Mouse (Mus musculus) MEL (cell line): ENCODE measurements around the gene Diaph3. TPM values are rescaled to one million over a fixed set of nuclear protein-coding genes. Genes with fewer than 3 reads are reported as not detected.
A peak's percentile ranks its signal among the peaks of the same experiment; 100 is the strongest.

Source experiments
- DNase-seq: peaks from one replicate; pipeline ENCODE4 v3.0.0; 2011; ENCODE audit warnings: low read depth, low spot score
- H3K27ac ChIP-seq: 2 replicates; pipeline ENCODE4 v1.5.1; 2012; ENCODE audit warnings: low read depth, mild to moderate bottlenecking, control low read depth, low read length, moderate library complexity; ENCODE audit not compliant: control insufficient read depth
- H3K27me3 ChIP-seq, 2 experiments: fragments of 150-350 bp in 1 of 2; sonication (generic) in 1 of 2; 2 replicates each; pipeline ENCODE4 v1.6.1; 2012; ENCODE audit warnings: low read length in 2 of 2, mild to moderate bottlenecking in 2 of 2, improper control_type of control experiment in 1 of 2, moderate library complexity in 1 of 2; ENCODE audit not compliant: insufficient read depth in 2 of 2, control insufficient read depth in 1 of 2
- H3K36me3 ChIP-seq, 2 experiments: 2 replicates each; pipeline ENCODE4 v1.6.1; 2012 to 2014; ENCODE audit warnings: low read length in 2 of 2, improper control_type of control experiment in 1 of 2, inconsistent platforms in 1 of 2, mild to moderate bottlenecking in 1 of 2; ENCODE audit not compliant: insufficient read depth in 2 of 2, control insufficient read depth in 1 of 2
- H3K4me1 ChIP-seq, 2 experiments: fragments of 150-350 bp in 1 of 2; sonication (generic) in 1 of 2; 2 replicates each; pipeline ENCODE4 v1.6.1; 2012; ENCODE audit warnings: low read length in 2 of 2, improper control_type of control experiment in 1 of 2, mild to moderate bottlenecking in 1 of 2; ENCODE audit not compliant: insufficient read depth in 2 of 2, control insufficient read depth in 1 of 2
- H3K4me3 ChIP-seq, 2 experiments: fragments of 150-350 bp in 1 of 2; sonication (generic) in 1 of 2; 2 replicates each; pipeline ENCODE4 v1.5.1; 2012; ENCODE audit warnings: low read depth in 2 of 2, low read length in 2 of 2, mild to moderate bottlenecking in 2 of 2, moderate library complexity in 2 of 2, control low read depth in 1 of 2, improper control_type of control experiment in 1 of 2; ENCODE audit not compliant: control insufficient read depth in 1 of 2, insufficient read depth in 1 of 2
- H3K79me2 ChIP-seq: 2 replicates; pipeline ENCODE4 v1.6.1; 2012; ENCODE audit warnings: mild to moderate bottlenecking, low read length, moderate library complexity; ENCODE audit not compliant: control insufficient read depth, poor library complexity, insufficient read depth
- H3K9ac ChIP-seq: 2 replicates; pipeline ENCODE4 v1.6.1; 2012; ENCODE audit warnings: low read depth, mild to moderate bottlenecking, control low read depth, low read length, moderate library complexity; ENCODE audit not compliant: control insufficient read depth, poor library complexity, severe bottlenecking
- H3K9me3 ChIP-seq: fragments of 150-350 bp; sonication (generic); replicated peaks from 2 replicates; pipeline ENCODE4 v1.6.1; 2012; ENCODE audit warnings: mild to moderate bottlenecking, low read length, improper control_type of control experiment, moderate library complexity; ENCODE audit not compliant: insufficient read depth
- BHLHE40 ChIP-seq: IDR thresholded peaks from 2 replicates; pipeline ENCODE4 v1.6.1; 2012; ENCODE audit warnings: low read depth, mild to moderate bottlenecking, inconsistent platforms, low read length, improper control_type of control experiment, borderline replicate concordance
- CHD1 ChIP-seq: IDR thresholded peaks from 2 replicates; pipeline ENCODE4 v1.6.1; 2012; ENCODE audit warnings: low read depth, mild to moderate bottlenecking, inconsistent platforms, low read length, improper control_type of control experiment
- CHD2 ChIP-seq: IDR thresholded peaks from 2 replicates; pipeline ENCODE4 v1.6.1; 2011; ENCODE audit warnings: low read length, improper control_type of control experiment
- CTCF ChIP-seq, 3 experiments: IDR thresholded peaks in 2 of 3; conservative IDR thresholded peaks in 1 of 3; 2 replicates each; pipeline ENCODE4 v1.5.1; 2011 to 2012; ENCODE audit warnings: low read length in 3 of 3, low read depth in 2 of 3, mild to moderate bottlenecking in 2 of 3, improper control_type of control experiment in 1 of 3, inconsistent platforms in 1 of 3, mixed read lengths in 1 of 3, moderate library complexity in 1 of 3; ENCODE audit not compliant: control insufficient read depth in 1 of 3, insufficient read depth in 1 of 3, poor library complexity in 1 of 3, severe bottlenecking in 1 of 3
- E2F4 ChIP-seq: IDR thresholded peaks from 2 replicates; pipeline ENCODE4 v1.6.1; 2011; ENCODE audit warnings: low read depth, low read length, improper control_type of control experiment, borderline replicate concordance
- ETS1 ChIP-seq: IDR thresholded peaks from 2 replicates; pipeline ENCODE4 v1.6.1; 2012; ENCODE audit warnings: low read depth, mild to moderate bottlenecking, inconsistent platforms, low read length, improper control_type of control experiment, moderate library complexity
- HCFC1 ChIP-seq: IDR thresholded peaks from 2 replicates; pipeline ENCODE4 v1.6.1; 2012; ENCODE audit warnings: low read depth, mild to moderate bottlenecking, inconsistent platforms, low read length, improper control_type of control experiment, moderate library complexity
- KAT2A ChIP-seq: conservative IDR thresholded peaks from 2 replicates; pipeline ENCODE4 v1.6.1; 2012; ENCODE audit warnings: low read depth, low read length, improper control_type of control experiment, inconsistent platforms
- MAFK ChIP-seq: IDR thresholded peaks from 2 replicates; pipeline ENCODE4 v1.6.1; 2011; ENCODE audit warnings: low read depth, mild to moderate bottlenecking, low read length, improper control_type of control experiment, borderline replicate concordance
- MAX ChIP-seq: IDR thresholded peaks from 2 replicates; pipeline ENCODE4 v1.6.1; 2011; ENCODE audit warnings: low read length, improper control_type of control experiment
- MAZ ChIP-seq: IDR thresholded peaks from 2 replicates; pipeline ENCODE4 v1.6.1; 2012; ENCODE audit warnings: low read depth, mild to moderate bottlenecking, inconsistent platforms, low read length, improper control_type of control experiment
- MXI1 ChIP-seq: IDR thresholded peaks from 2 replicates; pipeline ENCODE4 v1.6.1; 2011; ENCODE audit warnings: mild to moderate bottlenecking, low read depth, low read length, improper control_type of control experiment
- MYB ChIP-seq: IDR thresholded peaks from 2 replicates; pipeline ENCODE4 v1.6.1; 2011; ENCODE audit warnings: mild to moderate bottlenecking, low read depth, low read length, improper control_type of control experiment
- MYC ChIP-seq: IDR thresholded peaks from 2 replicates; pipeline ENCODE4 v1.6.1; 2011; ENCODE audit warnings: low read depth, mild to moderate bottlenecking, low read length, improper control_type of control experiment, moderate library complexity
- POLR2A ChIP-seq, 2 experiments: IDR thresholded peaks; 2 replicates each; pipeline ENCODE4 v1.6.1; 2011 to 2012; ENCODE audit warnings: low read length in 2 of 2, mild to moderate bottlenecking in 2 of 2, control low read depth in 1 of 2, improper control_type of control experiment in 1 of 2, low read depth in 1 of 2, moderate library complexity in 1 of 2; ENCODE audit not compliant: control insufficient read depth in 1 of 2, insufficient read depth in 1 of 2, poor library complexity in 1 of 2
- RAD21 ChIP-seq: IDR thresholded peaks from 2 replicates; pipeline ENCODE4 v1.6.1; 2011; ENCODE audit warnings: mild to moderate bottlenecking, low read depth, low read length, improper control_type of control experiment
- SMC3 ChIP-seq: IDR thresholded peaks from 2 replicates; pipeline ENCODE4 v1.6.1; 2011; ENCODE audit warnings: low read depth, low read length, improper control_type of control experiment
- TCF12 ChIP-seq: IDR thresholded peaks from 2 replicates; pipeline ENCODE4 v1.6.1; 2014; ENCODE audit warnings: low read depth, mild to moderate bottlenecking, inconsistent platforms, low read length, improper control_type of control experiment, moderate library complexity
- USF1 ChIP-seq: IDR thresholded peaks from 2 replicates; pipeline ENCODE4 v1.6.1; 2014; ENCODE audit warnings: low read depth, mild to moderate bottlenecking, inconsistent platforms, low read length, improper control_type of control experiment, moderate library complexity
- ZC3H11A ChIP-seq: IDR thresholded peaks from 2 replicates; pipeline ENCODE4 v1.6.1; 2012; ENCODE audit warnings: low read depth, mild to moderate bottlenecking, inconsistent platforms, low read length, improper control_type of control experiment
- ZKSCAN1 ChIP-seq: IDR thresholded peaks from 2 replicates; pipeline ENCODE4 v1.6.1; 2012; ENCODE audit warnings: low read depth, mild to moderate bottlenecking, inconsistent platforms, low read length, improper control_type of control experiment, moderate library complexity
- ZMIZ1 ChIP-seq: IDR thresholded peaks from 2 replicates; pipeline ENCODE4 v1.6.1; 2012; ENCODE audit warnings: low read depth, mild to moderate bottlenecking, inconsistent platforms, low read length, improper control_type of control experiment, moderate library complexity
- ZNF384 ChIP-seq: IDR thresholded peaks from 2 replicates; pipeline ENCODE4 v1.6.1; 2012; ENCODE audit warnings: low read depth, mild to moderate bottlenecking, inconsistent platforms, low read length, improper control_type of control experiment
- polyA plus RNA-seq, 2 experiments: library from polyadenylated mRNA; stranded (reverse) in 1 of 2; unstranded in 1 of 2; fragments of >175 nt in 1 of 2; fragments of >200 nt in 1 of 2; gene quantifications; 2 replicates each; pipeline versions ENCODE4 v1.2.1 to v1.2.4; 2012; ENCODE audit warnings: low replicate concordance in 2 of 2, low read depth in 1 of 2; ENCODE audit not compliant: insufficient read length in 2 of 2, insufficient read depth in 1 of 2, missing spikeins in 1 of 2
- total RNA-seq: library from RNA; depleted of rRNA; stranded (reverse); fragments of 300-350 nt; gene quantifications from 2 replicates; pipeline ENCODE4 v1.2.3, GENCODE M21; 2012

Gene Diaph3
- total and polyA plus RNA-seq, 3 experiments: 9.0 to 11.9 TPM; not detected in 1

DNA sequence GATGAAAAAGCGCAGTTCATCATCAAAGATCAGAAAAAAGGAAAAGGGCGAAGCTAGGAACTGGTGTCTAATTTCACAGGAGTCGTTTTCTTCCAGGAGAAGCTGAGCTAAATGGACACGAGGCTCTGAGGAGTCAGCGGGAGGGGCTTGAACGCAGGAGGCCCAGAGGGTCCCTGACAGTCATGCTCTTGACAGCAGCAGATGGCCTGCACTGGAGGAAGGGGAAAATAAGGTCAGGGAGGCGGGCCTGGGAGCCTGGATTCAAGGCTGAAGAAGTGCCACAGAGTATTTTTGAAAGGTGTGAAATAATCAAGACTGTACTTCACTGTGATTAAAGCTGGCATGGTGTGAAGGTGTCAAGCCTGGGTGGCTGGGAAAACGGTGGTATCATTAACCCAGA is 354.2 kb downstream of the Diaph3 start:
- no peaks in the 10 kb centered on the region for H3K9me3 ChIP-seq
- no peak for DNase-seq
- H3K27me3 ChIP-seq: no peaks in the 10 kb centered on the region
- no peaks in the 10 kb centered on the region for H3K4me1 ChIP-seq
- H3K9ac ChIP-seq: no peak overlapping the region
- no peak overlapping the region for H3K27ac ChIP-seq
- H3K4me3 ChIP-seq: no peak overlapping the region
- no peaks in the 10 kb centered on the region for H3K36me3 ChIP-seq
- TF ChIP-seq MAFK: no peak
- no peak for TF ChIP-seq ZC3H11A
- TF ChIP-seq HCFC1: no peak
- TF ChIP-seq KAT2A: no peak
- no peak for TF ChIP-seq POLR2A (IDR thresholded peaks at IDR 0.05; ENCODE audit: control insufficient read depth in 1 of 2, insufficient read depth in 1 of 2, low read depth in 1 of 2, low read length in 2 of 2, poor library complexity in 1 of 2)
- no peak for TF ChIP-seq MYC
- no peak for TF ChIP-seq CTCF (IDR thresholded peaks at IDR 0.05 in 2 of 3, conservative IDR thresholded peaks at IDR 0.05 in 1 of 3; ENCODE audit: control insufficient read depth in 1 of 3, insufficient read depth in 1 of 3, low read depth in 2 of 3, low read length in 3 of 3, poor library complexity in 1 of 3, severe bottlenecking in 1 of 3)
- no peak for TF ChIP-seq CHD2
- no peak for TF ChIP-seq MAZ
- TF ChIP-seq TCF12: no peak
- no peak for TF ChIP-seq ETS1
- no peak for TF ChIP-seq CHD1
- no peak for TF ChIP-seq MYB
- no peak for TF ChIP-seq ZMIZ1
- no peak for TF ChIP-seq ZKSCAN1
- no peak for TF ChIP-seq MXI1
- no peak for TF ChIP-seq BHLHE40
- TF ChIP-seq MAX: no peak
- no peak for TF ChIP-seq RAD21
- TF ChIP-seq, all 39 proteins: peak for 0
- no peaks in the 10 kb centered on the region for H3K79me2 ChIP-seq

DNA sequence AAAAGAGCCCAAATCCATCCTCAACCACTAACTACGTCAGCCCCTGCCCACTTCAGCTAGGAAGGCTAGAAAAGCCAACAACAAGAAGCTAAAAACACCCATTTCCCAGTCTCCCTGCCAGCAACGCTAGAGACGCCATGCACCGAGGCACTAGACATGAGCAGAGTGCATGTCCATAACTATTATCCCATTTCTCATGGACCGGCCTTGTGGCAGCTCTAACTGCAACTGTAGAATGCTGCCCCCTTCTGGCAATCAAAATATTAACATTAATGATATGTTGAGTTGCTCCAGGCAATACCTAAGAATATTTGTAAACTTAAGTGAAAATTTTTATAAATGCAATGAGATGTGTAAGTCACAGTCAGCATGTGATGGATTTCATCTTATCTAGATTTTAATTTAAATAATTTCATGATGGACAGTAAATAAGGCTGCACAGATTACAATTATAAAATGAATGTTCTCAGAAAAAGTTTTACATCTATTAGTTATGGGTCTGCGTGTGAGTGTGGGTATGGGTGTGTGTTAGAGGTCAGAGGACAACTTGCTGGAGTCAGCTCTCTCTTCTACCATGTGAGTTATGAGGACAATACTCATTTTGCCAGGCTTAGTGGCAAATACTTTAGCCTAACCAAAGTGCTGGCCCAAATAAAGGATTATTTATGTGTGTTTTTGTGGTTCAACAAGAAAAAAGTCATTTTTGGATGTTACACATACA is 359.3 kb downstream of the Diaph3 start:
- H3K27me3 ChIP-seq: no peaks in the 10 kb centered on the region
- H3K4me3 ChIP-seq: no peak overlapping the region
- DNase-seq: peak; percentile 67
- H3K27ac ChIP-seq: no peak overlapping the region
- H3K9me3 ChIP-seq: no peaks in the 10 kb centered on the region
- H3K79me2 ChIP-seq: no peaks in the 10 kb centered on the region
- H3K36me3 ChIP-seq: no peaks in the 10 kb centered on the region
- no peaks in the 10 kb centered on the region for H3K4me1 ChIP-seq
- TF ChIP-seq USF1 (no peak), CTCF (IDR thresholded peaks at IDR 0.05 in 2 of 3, conservative IDR thresholded peaks at IDR 0.05 in 1 of 3; ENCODE audit: control insufficient read depth in 1 of 3, insufficient read depth in 1 of 3, low read depth in 2 of 3, low read length in 3 of 3, poor library complexity in 1 of 3, severe bottlenecking in 1 of 3) (peak; percentile 28 to 67 (median 64)), SMC3 (peak; percentile 72), RAD21 (peak; percentile 72), ZC3H11A (peak; percentile 75), ZNF384 (no peak), E2F4 (no peak), MAX (no peak)
- TF ChIP-seq, all 39 proteins: peak for 4
- H3K9ac ChIP-seq: no peak overlapping the region
